Mouse (Mus musculus): ENCODE measurements around the gene B230217C12Rik.

DNA sequence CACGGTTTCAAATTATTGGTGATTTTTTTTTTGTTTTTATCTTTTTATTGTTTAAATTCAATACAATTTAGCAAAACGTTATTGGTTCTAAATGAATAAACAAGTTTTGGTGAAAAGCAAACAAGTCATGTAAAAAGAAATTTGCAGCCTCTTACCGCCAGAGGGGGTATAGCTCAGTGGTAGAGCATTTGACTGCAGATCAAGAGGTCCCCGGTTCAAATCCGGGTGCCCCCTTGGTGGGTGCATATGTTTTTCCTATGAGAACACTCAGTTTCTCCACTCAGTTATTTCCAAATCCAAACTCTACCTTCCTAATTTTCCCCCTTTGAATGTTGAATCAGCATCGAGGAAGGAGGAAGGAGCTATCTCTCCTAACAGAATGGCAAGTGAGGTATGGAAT is 43.7 kb upstream of the B230217C12Rik start:
- TF ChIP-seq POLR2A (IDR thresholded peaks at IDR 0.05; ENCODE audit: borderline replicate concordance, extremely low read depth, insufficient read depth, insufficient read length, poor library complexity, severe bottlenecking): no peak
- TF ChIP-seq CTCF (IDR thresholded peaks at IDR 0.05; ENCODE audit: borderline replicate concordance, extremely low read depth, insufficient read depth, insufficient read length): peak; percentile 9; the same call in 1 of the 2 replicates
